Mouse (Mus musculus) lung, embryonic 15.5 days (tissue): ENCODE measurements around the gene Thbd. TPM values are rescaled to one million over a fixed set of nuclear protein-coding genes. Genes with fewer than 3 reads are reported as not detected.
A peak's percentile ranks its signal among the peaks of the same experiment; 100 is the strongest.

ENCODE experiments used
- ATAC-seq: fragments of 200-750 bp; cut with Nextera tagmentation; 2 replicates; pipeline ENCODE4 v1.8.0; 2017; ENCODE audit warnings: moderate number of reproducible peaks, borderline replicate concordance; ENCODE audit not compliant: low FRiP score, low TSS enrichment; ENCODE audit errors: extremely low read depth
- H3K27ac ChIP-seq: fragments of 300-500 bp; sonication (generic); 2 replicates; pipeline ENCODE4 v1.5.1; 2015; ENCODE audit warnings: moderate library complexity, mild to moderate bottlenecking, inconsistent platforms
- H3K27me3 ChIP-seq: fragments of 300-500 bp; sonication (generic); 2 replicates; pipeline ENCODE4 v1.6.1; 2015; ENCODE audit warnings: inconsistent platforms
- H3K36me3 ChIP-seq: fragments of 300-500 bp; sonication (generic); 2 replicates; pipeline ENCODE4 v1.6.1; 2015; ENCODE audit warnings: inconsistent platforms
- H3K4me1 ChIP-seq: fragments of 300-500 bp; sonication (generic); 2 replicates; pipeline ENCODE4 v1.6.1; 2015; ENCODE audit warnings: inconsistent platforms
- H3K4me2 ChIP-seq: fragments of 300-500 bp; sonication (generic); 2 replicates; pipeline ENCODE4 v1.6.1; 2015; ENCODE audit warnings: inconsistent platforms, mild to moderate bottlenecking, moderate library complexity
- H3K4me3 ChIP-seq: fragments of 300-500 bp; sonication (generic); 2 replicates; pipeline ENCODE4 v1.5.1; 2015; ENCODE audit warnings: mild to moderate bottlenecking, inconsistent platforms
- H3K9ac ChIP-seq: fragments of 300-500 bp; sonication (generic); 2 replicates; pipeline ENCODE4 v1.6.1; 2015; ENCODE audit warnings: inconsistent platforms
- H3K9me3 ChIP-seq: fragments of 300-500 bp; sonication (generic); 2 replicates; pipeline ENCODE4 v1.6.1; 2016; ENCODE audit warnings: inconsistent platforms
- WGBS: fragments of 180-500 bp; shearing (Covaris S2); methylation state at CpG from one replicate; pipeline ENCODE4 v1.1.7; 2015; 5-methylcytosine and 5-hydroxymethylcytosine counted together
- polyA plus RNA-seq: library from polyadenylated mRNA; unstranded; fragments of >200 nt; fragmentation: Nextera tagmentation; extraction: Ambion mirVana; gene quantifications from 2 replicates; pipeline ENCODE4 v1.2.1, GENCODE M21; 2015

Gene Thbd
- polyA plus RNA-seq, 1 experiment from 2014 or later, result 102 TPM

DNA sequence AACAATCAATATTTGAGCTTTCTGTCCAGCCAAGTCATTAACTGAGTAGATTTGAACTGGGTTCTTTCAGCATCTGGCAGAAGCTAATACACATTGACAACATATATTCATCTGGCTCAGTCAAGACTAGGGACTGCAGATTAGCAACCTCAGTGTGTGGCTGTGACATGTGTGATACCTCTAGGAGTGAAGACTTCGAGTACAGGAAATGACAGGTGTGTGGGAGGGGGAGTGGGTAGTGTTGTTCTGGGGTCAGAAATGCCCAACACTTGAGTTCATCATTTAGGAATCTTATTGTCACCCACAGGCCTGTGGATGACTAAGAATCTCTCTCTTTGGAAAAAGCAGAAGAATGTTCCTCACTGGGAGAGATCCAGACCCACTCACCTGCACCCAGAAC is 13.1 kb upstream of the Thbd start:
- ATAC-seq, result no peak
- H3K4me3 ChIP-seq, result no peak overlapping the region
- H3K4me2 ChIP-seq, result no peak overlapping the region
- 26% methylated on average over 1 of the region's 1 CpGs for WGBS
- H3K9ac ChIP-seq, result no peak overlapping the region
- peaks cover 39% of the 10 kb centered on the region for H3K4me1 ChIP-seq
- peak overlapping the region; percentile 27; the same call in 1 of the 2 replicates for H3K27ac ChIP-seq
- H3K36me3 ChIP-seq, result no peaks in the 10 kb centered on the region
- H3K27me3 ChIP-seq, result no peaks in the 10 kb centered on the region
- no peaks in the 10 kb centered on the region for H3K9me3 ChIP-seq

DNA sequence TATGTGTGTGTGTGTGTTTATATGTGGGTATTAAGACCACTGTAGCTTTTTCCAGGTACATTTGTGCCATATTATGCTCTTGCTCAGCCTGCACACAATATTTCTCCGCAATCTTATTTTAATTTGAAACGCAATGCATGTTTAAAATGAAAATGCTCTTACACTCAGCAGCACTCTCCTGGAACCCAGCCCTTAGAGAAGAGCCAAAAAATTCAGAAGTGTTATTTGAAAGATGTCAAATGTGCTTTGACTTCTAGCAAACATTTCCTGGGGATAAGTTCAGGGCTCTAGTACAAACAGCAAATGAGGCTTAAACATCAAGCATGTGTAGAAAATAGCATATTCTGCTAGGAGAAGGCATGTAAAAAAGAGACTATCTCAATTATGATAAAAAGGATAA is 11.8 kb upstream of the Thbd start:
- peak; percentile 66; the same call in 1 of the 2 replicates for ATAC-seq
- H3K9ac ChIP-seq, result no peak overlapping the region
- peak overlapping the region; percentile 73 for H3K27ac ChIP-seq
- no peak overlapping the region for H3K4me3 ChIP-seq
- H3K36me3 ChIP-seq, result no peaks in the 10 kb centered on the region
- H3K4me1 ChIP-seq, result peaks cover 39% of the 10 kb centered on the region
- no peaks in the 10 kb centered on the region for H3K27me3 ChIP-seq
- H3K4me2 ChIP-seq, result 0 out of 2 replicates have a peak overlapping the region, but pooled peaks have one; percentile 9
- 41% methylated on average over 2 of the region's 2 CpGs for WGBS
- no peaks in the 10 kb centered on the region for H3K9me3 ChIP-seq

DNA sequence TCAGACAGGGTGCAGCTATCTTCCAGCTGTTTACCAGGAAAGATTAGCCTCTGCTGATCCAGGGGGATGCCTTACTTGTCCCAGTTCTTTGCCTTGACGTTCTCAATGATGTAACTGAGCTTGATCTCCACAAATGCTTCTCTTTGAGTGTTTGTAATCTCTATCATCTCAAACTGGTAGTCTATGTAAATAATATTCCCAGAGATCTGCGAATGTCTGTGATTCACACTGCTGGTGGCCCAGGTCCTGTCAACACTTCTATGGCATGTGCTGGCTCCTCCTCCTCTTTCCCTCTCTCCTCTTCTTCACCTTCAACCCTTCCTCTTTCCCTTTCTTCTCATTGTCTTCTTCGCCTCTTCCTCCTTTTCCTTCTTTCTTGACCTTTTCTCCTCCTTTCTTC is 11.2 kb upstream of the Thbd start:
- ATAC-seq, result peak; percentile 76; the same call in 1 of the 2 replicates
- WGBS, result 27% methylated on average over 3 of the region's 3 CpGs
- H3K27ac ChIP-seq, result peak overlapping the region; percentile 73

DNA sequence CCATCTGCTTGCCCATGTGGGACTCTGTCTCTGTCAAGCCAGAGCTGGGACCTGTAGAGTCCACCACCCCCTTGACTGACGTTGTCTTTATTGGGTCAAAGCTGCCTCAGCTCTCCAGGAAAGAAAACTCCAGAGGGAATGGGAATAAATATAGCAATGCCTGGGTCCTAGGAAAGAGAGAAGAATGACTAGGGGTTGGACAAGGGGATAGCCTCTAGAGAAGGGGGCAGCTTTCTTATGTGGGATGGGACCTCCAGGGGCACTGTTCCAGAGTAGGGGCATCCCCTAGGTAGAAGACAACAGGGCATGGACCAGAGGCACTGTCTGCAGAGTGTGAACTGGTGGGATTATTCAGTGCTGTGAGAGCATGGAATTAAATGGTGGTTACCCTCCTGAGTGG is 1.8 kb upstream of the Thbd start:
- Histone ChIP-seq H3K27ac (no peak overlapping the region), H3K27me3 (no peaks in the 10 kb centered on the region), H3K4me2 (no peak overlapping the region), H3K4me3 (no peak overlapping the region), H3K4me1 (peaks cover 33% of the 10 kb centered on the region), H3K9me3 (no peaks in the 10 kb centered on the region), H3K36me3 (no peaks in the 10 kb centered on the region), H3K9ac (no peak overlapping the region)
- no peak for ATAC-seq
- 92% methylated on average over 1 of the region's 1 CpGs for WGBS

More for the DNA sequence above, 11.2 kb upstream of the Thbd start:
- Histone ChIP-seq H3K4me2 (peak overlapping the region; percentile 9; the same call in 1 of the 2 replicates), H3K4me3 (no peak overlapping the region), H3K27me3 (no peaks in the 10 kb centered on the region), H3K9me3 (no peaks in the 10 kb centered on the region), H3K36me3 (no peaks in the 10 kb centered on the region), H3K9ac (no peak overlapping the region), H3K4me1 (peaks cover 39% of the 10 kb centered on the region)

DNA sequence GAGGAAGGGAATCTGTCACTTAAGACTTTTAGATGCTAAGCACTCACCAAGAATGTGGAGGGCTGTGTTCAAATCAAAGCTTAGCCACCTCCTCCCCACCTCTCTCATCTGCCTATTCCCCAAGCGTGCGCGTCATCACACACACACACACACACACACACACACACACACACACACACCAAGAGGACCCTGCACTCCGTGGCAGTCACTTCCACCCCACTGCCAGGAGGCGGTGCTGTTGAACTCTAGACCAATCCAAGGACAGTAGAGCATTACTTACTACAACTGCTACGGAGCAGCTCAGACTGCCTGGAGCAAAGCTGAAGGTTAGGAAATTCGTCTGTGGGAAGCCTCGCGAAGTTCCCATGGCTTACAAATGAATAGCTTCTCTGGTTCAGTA is 1.2 kb upstream of the Thbd start:
- peak overlapping the region; percentile 78 for H3K4me2 ChIP-seq
- H3K27ac ChIP-seq, result peak overlapping the region; percentile 74
- H3K4me1 ChIP-seq, result peaks cover 35% of the 10 kb centered on the region
- no peak overlapping the region for H3K9ac ChIP-seq
- H3K9me3 ChIP-seq, result no peaks in the 10 kb centered on the region
- WGBS, result 11% methylated on average over 9 of the region's 9 CpGs
- peak; percentile 79 for ATAC-seq
- no peaks in the 10 kb centered on the region for H3K36me3 ChIP-seq
- H3K4me3 ChIP-seq, result no peak overlapping the region
- H3K27me3 ChIP-seq, result no peaks in the 10 kb centered on the region

DNA sequence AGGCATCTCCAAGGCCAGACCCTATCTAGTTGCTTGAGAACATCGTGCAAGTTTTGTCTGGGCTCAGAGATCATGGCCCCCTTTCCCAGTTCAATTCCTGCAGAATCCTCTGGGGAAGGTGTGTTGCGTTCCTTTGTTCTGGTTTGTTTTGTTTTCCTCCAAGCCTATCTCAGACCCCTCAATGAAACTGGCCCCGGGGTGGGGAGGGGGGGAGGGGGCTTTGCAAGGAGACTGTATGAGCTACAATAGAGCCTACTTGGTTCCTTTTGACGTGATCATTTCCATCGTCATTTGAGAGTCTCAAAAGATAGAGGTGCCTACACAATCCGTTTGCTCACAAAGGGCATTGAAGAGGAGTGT is 753 bp upstream of the Thbd start:
- Histone ChIP-seq H3K36me3 (no peaks in the 10 kb centered on the region), H3K9ac (peak overlapping the region; percentile 62; the same call in 1 of the 2 replicates), H3K27me3 (no peaks in the 10 kb centered on the region), H3K4me3 (peak overlapping the region; percentile 57; the same call in 1 of the 2 replicates), H3K27ac (peak overlapping the region; percentile 74), H3K4me1 (peaks cover 39% of the 10 kb centered on the region), H3K9me3 (no peaks in the 10 kb centered on the region), H3K4me2 (peak overlapping the region; percentile 78)
- ATAC-seq, result no peak; the same call in 1 of the 2 replicates
- 28% methylated on average over 6 of the region's 6 CpGs for WGBS

DNA sequence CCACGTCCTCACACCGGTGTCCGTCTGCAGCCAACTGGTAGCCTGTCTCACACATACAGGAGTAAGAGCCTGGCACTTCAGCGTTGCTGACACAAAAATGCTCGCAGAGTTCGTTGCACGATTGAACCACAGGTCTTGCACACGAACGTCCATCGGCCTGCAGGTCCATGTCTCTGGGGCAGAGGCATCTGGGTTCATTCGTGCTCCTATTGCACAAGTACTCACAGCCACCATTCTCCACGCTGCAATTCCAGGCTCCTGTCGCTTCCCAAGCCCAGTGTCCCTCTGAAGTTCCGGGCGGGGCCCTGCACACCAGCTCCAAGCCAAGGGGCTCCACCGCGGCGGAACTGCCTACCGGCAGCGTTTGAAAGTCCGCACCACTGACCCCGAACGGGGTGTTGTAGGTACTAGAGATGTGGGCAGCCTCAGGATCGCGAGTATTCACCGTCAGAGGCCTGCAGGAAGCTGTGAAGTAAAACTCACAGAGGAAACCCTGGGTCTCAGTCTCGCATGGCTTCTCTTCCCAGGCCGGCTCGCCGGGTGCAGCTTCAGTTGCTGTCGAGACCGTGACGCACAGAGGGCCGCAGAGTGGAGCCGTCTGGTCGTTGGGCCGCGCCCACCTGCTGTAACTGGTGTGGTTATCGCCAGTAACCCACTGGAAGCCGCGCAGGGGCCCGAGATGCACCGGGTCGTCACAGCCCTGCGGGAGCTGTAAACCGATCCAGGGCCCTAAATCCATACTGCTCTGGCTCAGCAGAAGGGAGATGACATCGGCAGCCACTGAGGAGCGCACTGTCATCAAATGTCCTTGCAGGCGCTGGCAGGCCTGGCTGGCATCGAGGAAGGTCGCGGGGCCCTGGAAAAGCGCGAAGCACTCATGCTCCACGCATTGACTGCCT is 768 bp downstream of the Thbd start:
- no peaks in the 10 kb centered on the region for H3K27me3 ChIP-seq

DNA sequence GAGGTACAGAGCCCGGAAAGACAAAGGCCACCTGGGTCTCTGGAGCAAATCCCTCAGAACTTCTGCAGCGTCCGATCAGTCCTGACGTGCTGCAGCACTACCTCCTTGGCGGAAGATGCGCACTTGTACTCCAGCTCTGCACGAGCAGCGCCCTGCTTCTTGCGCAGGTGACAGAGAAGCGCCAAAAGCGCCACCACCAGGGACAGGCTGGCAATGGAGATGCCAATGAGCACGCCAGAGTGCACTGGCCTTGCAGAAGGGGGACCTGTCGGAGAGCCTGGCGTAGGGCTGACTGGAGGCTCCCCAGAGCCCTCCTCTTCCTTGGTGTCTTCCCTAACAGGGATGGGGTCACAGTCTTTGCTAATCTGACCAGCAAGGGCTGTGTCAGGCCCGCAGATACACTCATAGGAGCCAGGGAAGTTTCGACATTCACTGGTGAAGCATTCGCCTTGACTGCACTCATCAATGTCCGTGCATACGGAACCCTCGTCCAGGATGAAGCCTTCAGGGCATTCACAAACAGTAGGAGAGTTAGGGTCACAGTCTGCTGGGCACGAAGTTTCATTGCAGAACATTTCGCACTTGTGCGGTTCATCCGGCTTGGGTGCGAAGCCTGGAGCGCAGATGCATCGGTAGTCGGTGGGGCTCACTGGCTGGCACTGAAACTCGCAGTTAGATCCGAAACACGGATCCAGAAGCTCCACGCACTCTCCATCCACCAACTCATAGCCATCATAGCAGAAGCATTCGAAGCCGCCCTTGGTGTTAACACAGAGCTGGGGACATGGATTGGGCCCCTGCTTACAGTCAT is 1.6 kb downstream of the Thbd start:
- Histone ChIP-seq H3K4me1 (peaks cover 53% of the 10 kb centered on the region), H3K27ac (peak overlapping the region; percentile 74), H3K4me2 (peak overlapping the region; percentile 78), H3K9ac (peak overlapping the region; percentile 62), H3K36me3 (peaks cover 4% of the 10 kb centered on the region; the same call in 1 of the 2 replicates), H3K9me3 (no peaks in the 10 kb centered on the region), H3K27me3 (no peaks in the 10 kb centered on the region), H3K4me3 (peak overlapping the region; percentile 57)
- WGBS, result 7% methylated on average over 34 of the region's 34 CpGs
- ATAC-seq, result no peak

More for the DNA sequence above, 768 bp downstream of the Thbd start:
- Histone ChIP-seq H3K4me2 (peak overlapping the region; percentile 78), H3K9me3 (no peaks in the 10 kb centered on the region), H3K27ac (peak overlapping the region; percentile 74), H3K4me1 (peaks cover 53% of the 10 kb centered on the region), H3K4me3 (peak overlapping the region; percentile 57), H3K9ac (peak overlapping the region; percentile 62), H3K36me3 (peaks cover 4% of the 10 kb centered on the region; the same call in 1 of the 2 replicates)
- peak; percentile 31; the same call in 1 of the 2 replicates for ATAC-seq
- 2% methylated on average over 55 of the region's 55 CpGs for WGBS

DNA sequence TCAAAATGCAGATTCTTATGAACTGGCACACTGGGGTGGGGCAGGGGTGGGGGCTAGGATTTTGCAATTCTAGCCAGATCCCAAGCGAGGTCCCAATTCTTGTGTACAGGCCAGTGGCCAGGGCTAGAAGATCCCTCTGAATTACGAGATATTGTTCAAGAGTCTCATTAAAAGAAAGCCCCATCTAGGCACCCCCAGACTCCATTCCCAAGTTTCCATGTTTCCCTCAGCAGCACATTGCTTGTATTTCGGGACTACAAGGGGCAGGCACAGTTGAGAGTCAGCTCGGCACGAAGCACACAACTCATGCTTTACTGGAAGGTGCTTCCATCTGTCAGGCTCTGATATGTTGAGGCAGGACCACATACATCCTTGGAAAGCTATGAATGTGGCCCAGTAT is 3.1 kb downstream of the Thbd start:
- Histone ChIP-seq H3K4me2 (peak overlapping the region; percentile 78), H3K9ac (peak overlapping the region; percentile 31)
- ATAC-seq, result no peak

DNA sequence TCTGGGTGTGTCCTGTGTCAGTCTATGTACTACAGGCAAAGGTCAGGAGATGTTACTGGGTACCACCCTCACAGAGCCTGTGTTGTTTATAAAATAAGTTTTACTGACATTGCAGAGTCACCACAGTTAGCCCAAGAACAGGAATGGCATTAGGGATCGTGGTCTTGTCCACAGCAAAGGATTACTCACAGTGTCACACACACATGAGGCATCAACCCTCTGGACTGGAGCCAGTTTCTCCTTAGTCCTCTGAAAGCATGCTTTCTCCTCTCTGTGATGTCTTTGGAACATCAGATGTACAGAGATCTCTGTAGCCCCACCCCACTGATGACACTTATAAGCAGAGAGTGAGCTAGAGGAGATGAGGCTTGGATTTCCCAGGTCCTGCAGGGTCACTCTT is 5.8 kb downstream of the Thbd start:
- Histone ChIP-seq H3K27me3 (no peaks in the 10 kb centered on the region), H3K9me3 (no peaks in the 10 kb centered on the region), H3K4me2 (peak overlapping the region; percentile 78), H3K4me1 (peaks cover 74% of the 10 kb centered on the region), H3K4me3 (no peak overlapping the region), H3K36me3 (peaks cover 4% of the 10 kb centered on the region; the same call in 1 of the 2 replicates), H3K27ac (no peak overlapping the region), H3K9ac (no peak overlapping the region)
- ATAC-seq, result no peak
- WGBS, result 61% methylated on average over 1 of the region's 1 CpGs

More for the DNA sequence above, 3.1 kb downstream of the Thbd start:
- no peaks in the 10 kb centered on the region for H3K9me3 ChIP-seq
- peaks cover 4% of the 10 kb centered on the region; the same call in 1 of the 2 replicates for H3K36me3 ChIP-seq
- peaks cover 64% of the 10 kb centered on the region for H3K4me1 ChIP-seq
- peak overlapping the region; percentile 9; the same call in 1 of the 2 replicates for H3K27ac ChIP-seq
- 31% methylated on average over 5 of the region's 5 CpGs for WGBS
- no peaks in the 10 kb centered on the region for H3K27me3 ChIP-seq
- H3K4me3 ChIP-seq, result peak overlapping the region; percentile 57

DNA sequence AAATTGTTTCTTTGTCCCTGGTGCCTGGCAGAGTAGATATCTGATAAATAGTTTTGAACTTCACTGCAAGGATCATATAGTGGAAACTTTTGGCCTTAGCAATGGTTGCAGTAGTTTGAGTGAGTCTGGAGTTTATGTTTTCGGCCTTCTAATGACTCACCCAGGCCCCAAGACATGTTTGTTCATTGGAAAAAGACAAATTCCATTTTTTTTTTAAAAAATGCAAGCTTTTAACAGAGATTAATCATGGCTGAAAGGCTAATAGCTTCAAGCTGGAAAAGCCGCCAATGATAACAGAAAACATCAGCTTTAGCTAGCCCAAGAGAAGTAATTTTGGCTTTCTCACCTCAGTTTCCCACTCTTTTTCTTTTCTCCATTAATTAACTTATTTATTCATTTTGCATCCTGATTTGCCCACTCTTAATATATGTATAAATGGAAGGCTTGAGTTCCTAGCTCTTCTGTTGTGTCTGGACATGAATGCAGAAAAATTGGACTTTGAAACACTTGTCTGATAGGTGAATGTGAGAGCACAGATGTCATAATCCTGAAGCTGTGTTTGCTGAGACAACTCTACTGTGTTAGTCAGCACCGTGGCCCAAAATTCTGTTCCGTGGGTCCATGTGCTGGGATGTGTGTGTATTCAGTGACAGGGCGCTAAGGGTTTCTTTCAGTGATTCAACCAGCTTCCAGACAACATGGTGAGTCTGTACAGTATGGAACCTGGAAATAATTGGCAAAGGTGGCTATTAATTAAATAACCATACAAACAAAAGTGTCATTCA is 8.9 kb downstream of the Thbd start:
- ATAC-seq, result no peak
- Histone ChIP-seq H3K36me3 (peaks cover 4% of the 10 kb centered on the region; the same call in 1 of the 2 replicates), H3K9me3 (no peaks in the 10 kb centered on the region), H3K4me2 (no peak overlapping the region), H3K9ac (no peak overlapping the region), H3K4me1 (peaks cover 80% of the 10 kb centered on the region), H3K27me3 (peaks cover 11% of the 10 kb centered on the region; the same call in 1 of the 2 replicates), H3K27ac (no peak overlapping the region), H3K4me3 (no peak overlapping the region)
- WGBS, result 88% methylated on average over 5 of the region's 5 CpGs
